Mouse (Mus musculus) T-helper 1 cell (primary cell): ENCODE measurements around the gene Celsr1.

ENCODE experiments used
- in situ Hi-C: fragments of 300-600 bp; cut with MboI, MseI; formaldehyde crosslinking; loops from one replicate; pipeline ENCODE4 v1.15.1; 2025; ENCODE audit warnings: high pct_unique_total_duplicates

Gene Celsr1

GRCm38 (mm10) chr15:85963279-85963840, 70.2 kb downstream of the Celsr1 start:
- in situ Hi-C loops = no loop called here

DNA sequence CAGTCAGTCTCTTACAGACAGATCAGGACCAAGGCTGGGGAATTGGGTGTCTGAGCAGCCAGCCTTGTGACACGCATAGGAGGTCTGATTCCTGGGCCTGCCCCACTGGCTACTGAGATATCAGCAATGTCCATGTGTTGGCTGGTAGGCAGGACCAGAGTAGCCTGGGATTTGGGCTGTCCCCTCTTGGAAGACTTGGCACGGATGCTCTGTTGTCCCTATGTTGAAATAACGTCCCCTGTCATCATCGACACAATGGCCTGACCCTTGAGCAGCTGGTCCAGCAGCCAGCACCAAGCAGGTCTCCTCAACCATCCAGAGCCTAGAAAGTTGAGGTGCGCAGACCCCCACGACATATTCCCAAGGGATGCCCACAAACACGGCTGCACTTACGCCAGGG, 70.9 kb downstream of the Celsr1 start:
- in situ Hi-C loops = no loop called here

DNA sequence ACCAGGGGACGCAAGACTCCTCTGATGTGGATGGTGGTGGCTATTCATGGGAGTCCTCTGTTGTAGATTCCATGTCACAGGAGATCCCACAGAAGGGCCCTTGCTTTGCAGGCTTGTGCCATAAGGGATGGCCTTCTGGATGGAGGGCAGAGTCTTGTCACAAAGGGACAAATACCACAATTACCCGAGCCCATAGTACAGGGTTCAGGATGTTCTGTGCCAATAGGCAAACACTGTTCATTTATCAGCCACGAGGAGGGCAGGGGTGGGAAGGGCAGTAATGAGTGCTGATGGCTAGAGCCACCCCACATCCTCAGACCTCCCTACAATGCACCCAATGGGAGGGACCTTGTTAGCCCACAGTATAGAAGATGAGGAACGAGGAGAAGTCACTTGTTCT, 71.9 kb downstream of the Celsr1 start:
- in situ Hi-C loops = no loop called here

GRCm38 (mm10) chr15:85961131-85961530, 72.4 kb downstream of the Celsr1 start:
- in situ Hi-C loops = no loop called here

DNA sequence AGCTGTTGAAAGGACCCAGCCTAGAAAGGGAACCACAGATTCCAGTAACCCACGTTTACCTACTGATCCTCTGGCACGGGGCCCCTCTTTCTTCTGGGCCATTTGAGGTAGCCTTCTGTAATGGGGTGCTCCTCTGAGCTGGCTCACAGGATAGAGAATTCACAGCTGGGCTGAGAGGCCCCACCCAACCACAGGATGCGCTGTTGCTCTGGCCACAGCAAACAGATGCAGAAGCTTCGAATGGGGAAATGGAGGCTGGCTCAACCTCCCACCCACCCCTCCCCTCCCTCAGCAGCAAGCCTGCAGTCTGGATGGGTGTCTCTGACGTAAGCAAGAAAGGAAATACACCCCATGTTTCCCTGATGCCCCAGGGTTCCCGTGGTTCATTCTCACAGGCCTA, 77.4 kb downstream of the Celsr1 start:
- in situ Hi-C loops = loop anchor here (10.0 kb wide), 1 partner anchor 1271 kb away; no protein-coding TSS in a partner anchor

DNA sequence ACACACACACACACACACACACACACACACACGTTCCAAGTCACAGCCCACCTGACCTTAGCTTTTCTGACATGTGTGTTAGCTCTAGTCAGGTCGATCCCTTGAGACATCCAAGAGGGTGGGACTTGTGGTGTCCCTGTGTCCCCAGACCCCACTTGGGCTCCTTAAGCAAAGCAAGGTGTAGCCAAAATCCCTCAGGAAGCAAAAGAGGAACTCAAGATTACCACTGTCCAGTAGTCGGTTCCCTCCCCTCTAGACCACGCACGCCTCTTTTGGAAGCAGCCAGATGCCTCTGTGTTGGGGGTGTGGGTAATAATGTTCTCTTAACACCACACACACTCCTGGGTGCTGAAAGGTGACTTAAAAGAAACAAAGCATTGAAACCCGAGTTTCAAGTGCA, 80.1 kb downstream of the Celsr1 start:
- in situ Hi-C loops = loop anchor here (5.0 to 10.0 kb wide), 2 partner anchors 51 to 1269 kb away; no protein-coding TSS in a partner anchor

- in situ Hi-C loops = loop anchor here (5.0 to 10.0 kb wide), 2 partner anchors 47 to 1265 kb away; no protein-coding TSS in a partner anchor
Measured at GRCm38 (mm10) chr15:85949421-85950164, 84.0 kb downstream of the Celsr1 start.

DNA sequence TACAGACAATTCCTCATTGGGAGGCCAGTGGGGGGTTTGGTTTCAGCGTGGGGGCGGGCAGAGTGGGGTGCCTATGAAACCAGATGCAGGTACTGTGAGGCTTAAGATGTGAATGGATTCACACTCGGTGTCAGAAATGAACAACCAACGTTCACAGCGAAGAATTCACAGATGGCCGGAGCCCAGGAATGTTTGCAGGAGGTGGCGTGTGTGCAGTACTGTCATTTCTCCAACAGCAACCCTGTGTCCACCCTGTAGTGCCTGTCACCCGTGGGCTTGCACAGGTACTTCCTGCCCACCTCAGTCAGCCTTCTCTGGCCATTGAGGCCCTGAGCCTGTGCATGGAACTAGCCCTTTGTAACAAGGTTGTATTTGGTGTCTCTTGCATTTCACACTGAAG, 85.6 kb downstream of the Celsr1 start:
- in situ Hi-C loops = no loop called here

DNA sequence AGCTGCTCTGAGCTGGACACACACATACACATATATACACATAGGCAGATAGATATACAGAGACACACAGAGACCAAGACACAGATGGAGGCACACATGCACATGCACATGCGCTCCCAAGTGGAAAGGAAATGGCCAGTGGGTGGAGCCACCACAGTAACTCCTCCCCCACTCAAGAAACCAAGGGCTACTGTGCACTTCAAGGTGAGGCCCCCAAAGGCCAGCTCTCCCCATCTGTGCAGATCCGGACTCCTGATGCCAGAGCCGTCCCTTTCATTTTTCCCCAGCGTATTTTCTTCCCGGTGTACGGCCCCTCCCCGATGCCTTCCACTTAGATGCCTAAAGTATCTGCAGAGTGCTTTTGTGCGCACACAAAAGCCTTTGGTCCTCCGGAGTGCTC, 86.0 kb downstream of the Celsr1 start:
- in situ Hi-C loops = no loop called here

DNA sequence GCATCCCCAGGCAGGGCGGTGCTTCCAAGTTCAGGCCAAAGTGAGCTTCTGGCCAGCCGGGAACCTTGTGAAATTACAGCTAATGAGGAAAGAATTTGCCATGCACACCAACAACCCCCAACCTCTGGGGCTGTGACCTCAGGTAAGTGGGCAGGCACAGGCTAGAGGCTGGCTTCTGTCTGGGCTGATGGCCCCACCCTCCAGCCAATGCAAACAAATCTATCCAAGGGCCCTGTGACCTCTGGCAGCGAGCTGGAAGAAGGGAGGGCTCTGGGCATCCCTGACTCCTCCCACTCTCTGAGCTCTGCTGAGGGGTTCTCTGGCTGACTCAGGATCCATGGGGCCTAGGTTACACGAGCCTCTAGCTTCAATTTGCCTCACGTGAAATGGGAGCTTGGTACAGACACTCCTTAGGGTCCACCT, 97.9 kb downstream of the Celsr1 start:
- in situ Hi-C loops = no loop called here

DNA sequence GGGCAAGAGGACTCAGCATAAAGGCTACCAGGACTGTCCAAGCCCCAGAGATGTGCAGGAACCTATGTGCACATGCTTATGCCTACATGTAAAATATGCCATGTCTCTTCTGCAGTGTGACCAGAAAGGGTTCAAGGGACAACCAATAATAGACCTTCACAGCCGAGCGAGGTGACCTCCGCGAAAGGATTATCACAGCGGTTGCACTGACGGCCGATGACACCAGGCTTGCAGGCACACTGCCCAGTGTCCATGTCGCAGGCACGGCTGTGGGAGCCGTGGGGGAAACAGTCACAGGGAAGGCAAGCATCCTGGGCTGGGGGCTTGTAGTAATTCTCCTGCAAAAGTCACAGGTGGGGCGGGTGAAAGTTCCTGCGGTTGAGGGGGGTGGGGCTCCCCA, 105.4 kb downstream of the Celsr1 start:
- in situ Hi-C loops = no loop called here

DNA sequence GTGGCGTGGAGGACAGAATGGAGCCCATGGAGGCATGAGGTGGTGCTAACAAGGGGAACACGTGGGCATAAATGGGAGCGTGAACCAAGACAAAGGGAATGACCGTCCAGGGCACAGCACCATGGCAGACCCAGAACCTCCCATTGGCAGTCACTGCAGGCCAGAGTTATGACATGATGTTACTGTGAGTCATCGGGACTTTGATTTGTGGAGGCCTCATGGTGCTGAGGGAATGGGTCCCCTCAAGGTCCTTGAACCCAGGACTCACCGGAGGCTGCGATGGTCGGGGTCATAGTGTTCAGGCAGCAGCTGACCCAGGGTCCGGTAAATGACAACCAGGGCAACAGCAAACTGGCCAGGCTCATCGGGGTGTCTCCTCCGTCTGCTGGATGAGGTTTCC, 111.7 kb downstream of the Celsr1 start:
- in situ Hi-C loops = no loop called here

GRCm38 (mm10) chr15:85919892-85920248, 113.7 kb downstream of the Celsr1 start:
- in situ Hi-C loops = no loop called here

DNA sequence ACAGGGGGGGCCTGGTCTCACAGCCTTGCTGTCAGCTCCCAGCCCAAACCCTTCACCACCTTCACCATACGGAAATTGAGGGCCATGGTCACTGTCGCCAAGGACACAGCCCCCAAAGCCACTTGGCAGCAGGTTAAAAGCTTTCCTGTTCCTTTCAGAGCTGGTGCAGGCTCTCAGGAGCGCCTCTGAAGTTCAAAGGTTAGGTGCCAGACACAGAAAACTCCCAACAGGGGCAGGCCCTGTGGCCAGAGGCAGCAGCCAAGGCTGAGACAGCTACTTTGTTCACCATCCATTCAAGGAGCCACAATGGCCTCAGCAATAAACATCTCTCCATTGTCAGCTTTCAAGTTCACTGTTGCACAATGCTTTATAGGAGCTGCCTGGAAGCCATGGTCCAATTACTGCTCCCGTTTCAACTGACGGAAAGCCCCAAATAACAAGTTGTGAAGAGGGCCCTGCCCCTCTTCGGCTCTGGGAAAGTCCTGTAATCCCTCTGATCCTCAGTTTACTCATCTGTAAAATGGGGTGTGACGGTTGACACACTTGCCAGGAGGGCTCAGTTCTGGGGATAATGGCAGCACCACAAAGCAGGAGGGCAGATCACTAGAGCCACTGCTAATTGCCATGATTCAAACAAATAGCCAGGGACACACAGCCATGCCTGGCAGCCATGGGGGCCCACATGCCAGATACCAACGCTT, 114.2 kb downstream of the Celsr1 start:
- in situ Hi-C loops = no loop called here

DNA sequence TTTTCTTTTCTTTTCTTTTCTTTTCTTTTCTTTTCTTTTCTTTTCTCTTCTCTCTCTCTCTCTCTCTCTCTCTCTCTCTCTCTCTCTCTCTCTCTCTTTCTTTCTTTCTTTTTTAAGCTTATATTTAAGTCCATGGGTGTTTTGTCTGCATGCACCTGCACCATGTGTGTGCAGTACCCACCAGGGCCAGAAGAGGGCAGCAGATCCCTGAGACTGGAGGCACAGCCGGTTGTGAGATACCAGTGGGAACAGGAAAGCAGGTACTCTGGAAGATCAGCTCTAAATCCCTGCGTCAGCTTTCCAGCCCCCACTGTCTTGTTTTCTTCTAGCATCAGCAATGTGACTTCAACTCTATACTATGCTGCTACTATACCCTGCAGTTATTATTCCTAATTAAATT, 120.0 kb downstream of the Celsr1 start:
- in situ Hi-C loops = loop anchor here (5.0 kb wide), 2 partner anchors 129 to 209 kb away; no protein-coding TSS in a partner anchor

DNA sequence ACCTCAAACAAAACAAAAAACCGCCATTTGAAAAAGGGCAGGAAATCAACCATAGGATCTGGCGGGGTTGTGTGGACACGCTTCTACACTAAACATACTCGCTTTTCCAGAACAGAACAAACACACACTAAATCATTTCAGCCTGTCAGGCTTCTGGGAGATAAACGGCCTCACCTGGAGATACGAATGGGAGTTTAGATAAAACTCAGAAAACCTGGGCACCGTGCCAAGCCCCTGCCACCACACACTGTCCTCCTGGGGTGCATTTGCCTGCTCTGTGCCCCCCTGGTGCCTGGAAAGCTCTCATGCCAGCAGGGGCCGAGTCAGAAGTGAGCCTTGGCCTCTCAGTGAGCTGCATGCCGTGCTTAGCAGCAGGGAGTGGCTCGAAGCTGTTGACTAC, 123.6 kb downstream of the Celsr1 start:
- in situ Hi-C loops = loop anchor here (5.0 kb wide), 2 partner anchors 132 to 212 kb away; no protein-coding TSS in a partner anchor

DNA sequence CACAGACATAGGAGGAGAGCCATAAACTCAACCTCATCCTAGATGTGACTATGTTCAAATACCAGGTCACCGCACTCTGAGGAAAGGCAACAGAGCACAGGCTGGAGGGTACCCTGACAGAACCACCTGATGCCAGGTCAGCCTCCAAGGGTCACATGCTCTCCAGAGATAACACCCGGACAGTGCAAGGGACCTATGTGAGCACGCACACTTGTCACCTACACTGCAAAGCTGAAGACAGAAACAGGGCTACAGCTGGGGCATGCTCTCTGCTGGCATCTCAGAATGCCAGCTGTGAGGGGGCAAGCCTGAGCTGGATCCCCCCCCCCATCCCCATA, 124.1 kb downstream of the Celsr1 start:
- in situ Hi-C loops = no loop called here

DNA sequence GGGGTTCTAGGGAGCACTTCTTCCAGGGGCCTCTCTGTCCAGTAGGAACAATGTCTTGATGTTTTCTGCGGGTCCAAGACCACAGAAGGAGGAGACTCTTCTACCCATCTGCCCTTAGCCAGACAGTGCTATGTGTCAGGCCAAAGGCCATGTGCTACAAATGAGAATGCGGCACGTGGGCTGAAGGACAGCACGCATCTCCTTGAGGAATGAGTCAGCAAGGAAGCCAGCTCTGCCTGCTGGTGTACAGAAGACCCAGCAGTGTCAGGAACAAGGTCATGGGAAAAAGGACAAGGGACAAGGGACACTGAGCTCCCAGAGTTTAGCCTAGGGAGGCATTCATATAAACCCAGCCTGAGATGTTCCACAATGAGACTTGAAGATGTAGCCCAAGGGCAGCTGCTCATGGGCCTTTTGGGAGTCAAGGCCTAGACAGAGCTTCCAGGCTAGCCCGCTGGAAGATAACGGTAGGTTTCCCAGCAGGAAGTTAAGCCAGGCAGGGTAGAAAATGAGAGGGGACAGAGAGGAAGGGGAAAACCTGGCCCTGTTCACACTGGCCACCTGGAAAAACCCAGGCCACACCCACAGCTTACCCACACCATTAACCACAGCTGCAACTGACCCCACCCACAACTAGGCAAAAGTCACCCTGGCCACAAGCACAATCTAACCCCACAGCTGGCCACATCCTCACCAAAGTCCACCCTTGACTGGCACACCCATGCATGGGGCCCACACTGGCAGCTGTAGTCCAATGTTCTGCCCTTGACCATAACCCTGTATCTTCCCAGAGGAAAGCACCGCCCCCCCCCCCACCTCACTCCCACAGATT, 124.7 kb downstream of the Celsr1 start:
- in situ Hi-C loops = no loop called here

DNA sequence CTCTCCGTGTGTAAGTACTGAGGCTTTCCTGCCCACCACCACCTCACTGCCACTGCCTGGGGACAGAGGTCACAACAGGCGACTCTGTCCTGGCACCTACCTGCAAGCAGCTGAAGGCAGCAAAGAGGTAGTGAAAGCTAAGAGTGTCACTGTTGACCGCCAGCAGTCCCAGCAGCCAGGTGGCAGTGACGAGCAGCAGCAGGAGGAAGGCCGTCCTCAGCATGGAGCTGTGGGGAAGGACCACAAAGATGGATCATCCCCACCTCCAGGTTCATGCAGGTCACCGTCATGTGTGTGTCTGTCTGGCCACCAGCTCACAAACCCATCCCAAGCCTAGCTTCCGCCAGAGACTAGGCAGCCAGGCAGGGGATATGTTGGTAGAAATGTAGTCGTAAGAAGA, 129.8 kb downstream of the Celsr1 start:
- in situ Hi-C loops = loop anchor here (5.0 kb wide), 1 partner anchor 48 kb away; no protein-coding TSS in a partner anchor

GRCm38 (mm10) chr15:85902505-85902904, 131.1 kb downstream of the Celsr1 start:
- in situ Hi-C loops = loop anchor here (5.0 kb wide), 1 partner anchor 50 kb away; no protein-coding TSS in a partner anchor

DNA sequence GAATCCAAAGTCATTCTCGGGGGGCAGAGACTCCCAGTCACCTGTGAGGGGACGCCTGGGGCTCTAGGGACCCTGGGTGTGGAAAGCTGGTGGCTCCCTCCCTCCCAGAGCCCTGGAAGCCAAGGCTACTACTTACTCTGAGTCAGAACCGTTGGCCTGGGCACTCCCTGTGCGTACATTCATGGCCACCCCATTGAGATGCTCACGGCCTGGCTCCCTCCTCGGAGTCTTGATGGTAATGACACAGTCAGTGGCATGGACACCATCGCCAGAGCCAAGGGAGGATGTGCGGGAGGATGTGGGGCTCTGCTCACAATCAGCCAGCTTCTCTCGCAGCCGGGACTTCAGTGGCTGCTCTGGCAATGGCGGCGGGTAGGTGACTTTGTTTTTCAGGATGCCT, 132.8 kb downstream of the Celsr1 start:
- in situ Hi-C loops = loop anchor here (5.0 kb wide), 1 partner anchor 52 kb away; no protein-coding TSS in a partner anchor

- in situ Hi-C loops = loop anchor here (5.0 kb wide), 1 partner anchor 52 kb away; no protein-coding TSS in a partner anchor
Measured at GRCm38 (mm10) chr15:85900318-85900717, 133.3 kb downstream of the Celsr1 start.
